Mouse (Mus musculus): ENCODE results near the gene Mst1r. TPM values are rescaled to one million over a fixed set of nuclear protein-coding genes. Genes with fewer than 3 reads are reported as not detected.

Gene Mst1r
- polyA plus RNA-seq, 1 experiment from 2014 or later, result 2.6 TPM

GRCm38 (mm10) chr9:107935790-107936214, 29.1 kb downstream of the Mst1r start:
- H3K4me3 ChIP-seq (ENCODE audit: low read depth, low read length), result peak overlapping the region; percentile 65
- H3K9me3 ChIP-seq (replicated peaks; ENCODE audit: control insufficient read depth, low read length, poor library complexity, severe bottlenecking), result no peaks in the 10 kb centered on the region
- peak; percentile 59 for ATAC-seq
- H3K4me1 ChIP-seq (ENCODE audit: control insufficient read depth, insufficient read depth, low read length), result peaks cover 12% of the 10 kb centered on the region
- H3K27me3 ChIP-seq (ENCODE audit: control insufficient read depth, insufficient read depth, low read depth, low read length), result no peaks in the 10 kb centered on the region
- H3K4me2 ChIP-seq (ENCODE audit: low read length), result peak overlapping the region; percentile 81
- H3K9ac ChIP-seq (ENCODE audit: low read depth, low read length), result peak overlapping the region; percentile 76
- H3K27ac ChIP-seq (ENCODE audit: low read length), result peak overlapping the region; percentile 58
- no peaks in the 10 kb centered on the region for H3K36me3 ChIP-seq (ENCODE audit: control insufficient read depth, insufficient read depth, low read length)
- under 1% methylated on average over 40 of the region's 41 CpGs for WGBS

GRCm38 (mm10) chr9:107936215-107936822, 29.6 kb downstream of the Mst1r start:
- H3K27ac ChIP-seq (ENCODE audit: low read length), result no peak overlapping the region
- ATAC-seq, result peak; percentile 79
- H3K9me3 ChIP-seq (replicated peaks; ENCODE audit: control insufficient read depth, low read length, poor library complexity, severe bottlenecking), result no peaks in the 10 kb centered on the region
- H3K27me3 ChIP-seq (ENCODE audit: control insufficient read depth, insufficient read depth, low read depth, low read length), result no peaks in the 10 kb centered on the region
- peaks cover 12% of the 10 kb centered on the region for H3K4me1 ChIP-seq (ENCODE audit: control insufficient read depth, insufficient read depth, low read length)
- no peaks in the 10 kb centered on the region for H3K36me3 ChIP-seq (ENCODE audit: control insufficient read depth, insufficient read depth, low read length)
- H3K4me2 ChIP-seq (ENCODE audit: low read length), result peak overlapping the region; percentile 81
- H3K9ac ChIP-seq (ENCODE audit: low read depth, low read length), result peak overlapping the region; percentile 76
- H3K4me3 ChIP-seq (ENCODE audit: low read depth, low read length), result peak overlapping the region; percentile 65
- WGBS, result under 1% methylated on average over 29 of the region's 29 CpGs

- Histone ChIP-seq H3K4me3 (ENCODE audit: low read depth, low read length) (peak overlapping the region; percentile 65), H3K27me3 (ENCODE audit: control insufficient read depth, insufficient read depth, low read depth, low read length) (no peaks in the 10 kb centered on the region), H3K9me3 (replicated peaks; ENCODE audit: control insufficient read depth, low read length, poor library complexity, severe bottlenecking) (no peaks in the 10 kb centered on the region), H3K36me3 (ENCODE audit: control insufficient read depth, insufficient read depth, low read length) (no peaks in the 10 kb centered on the region), H3K27ac (ENCODE audit: low read length) (no peak overlapping the region), H3K9ac (ENCODE audit: low read depth, low read length) (peak overlapping the region; percentile 76), H3K4me2 (ENCODE audit: low read length) (peak overlapping the region; percentile 81), H3K4me1 (ENCODE audit: control insufficient read depth, insufficient read depth, low read length) (peaks cover 12% of the 10 kb centered on the region)
- ATAC-seq, result 0 out of 2 replicates have a peak, but pooled peaks have one; percentile 19
- WGBS, result 4% methylated on average over 3 of the region's 3 CpGs
These were observed 30.2 kb downstream of the Mst1r start for GRCm38 (mm10) chr9:107936831-107937230.

- Histone ChIP-seq H3K4me1 (ENCODE audit: control insufficient read depth, insufficient read depth, low read length) (peaks cover 13% of the 10 kb centered on the region), H3K4me2 (ENCODE audit: low read length) (no peak overlapping the region), H3K36me3 (ENCODE audit: control insufficient read depth, insufficient read depth, low read length) (peaks cover 5% of the 10 kb centered on the region; the same call in 1 of the 2 replicates), H3K9me3 (replicated peaks; ENCODE audit: control insufficient read depth, low read length, poor library complexity, severe bottlenecking) (no peaks in the 10 kb centered on the region), H3K4me3 (ENCODE audit: low read depth, low read length) (no peak overlapping the region), H3K27ac (ENCODE audit: low read length) (no peak overlapping the region), H3K9ac (ENCODE audit: low read depth, low read length) (no peak overlapping the region), H3K27me3 (ENCODE audit: control insufficient read depth, insufficient read depth, low read depth, low read length) (no peaks in the 10 kb centered on the region)
- 91% methylated on average over 31 of the region's 31 CpGs for WGBS
- no peak for ATAC-seq
These were observed 40.8 kb downstream of the Mst1r start for GRCm38 (mm10) chr9:107947241-107948194.

- Histone ChIP-seq H3K4me3 (ENCODE audit: low read depth, low read length) (no peak overlapping the region), H3K27ac (ENCODE audit: low read length) (no peak overlapping the region), H3K4me2 (ENCODE audit: low read length) (no peak overlapping the region), H3K36me3 (ENCODE audit: control insufficient read depth, insufficient read depth, low read length) (peaks cover 5% of the 10 kb centered on the region; the same call in 1 of the 2 replicates), H3K4me1 (ENCODE audit: control insufficient read depth, insufficient read depth, low read length) (peaks cover 13% of the 10 kb centered on the region), H3K9me3 (replicated peaks; ENCODE audit: control insufficient read depth, low read length, poor library complexity, severe bottlenecking) (no peaks in the 10 kb centered on the region), H3K9ac (ENCODE audit: low read depth, low read length) (no peak overlapping the region), H3K27me3 (ENCODE audit: control insufficient read depth, insufficient read depth, low read depth, low read length) (no peaks in the 10 kb centered on the region)
- ATAC-seq, result no peak
- 86% methylated on average over 13 of the region's 13 CpGs for WGBS
These were observed 42.7 kb downstream of the Mst1r start for GRCm38 (mm10) chr9:107949184-107949921.

- H3K4me2 ChIP-seq (ENCODE audit: low read length), result peak within 1 kb of the TSS; percentile 93
- H3K36me3 ChIP-seq (ENCODE audit: control insufficient read depth, insufficient read depth, low read length), result peaks cover 5% of the 10 kb centered on the region; the same call in 1 of the 2 replicates
- peak within 1 kb of the TSS; percentile 65 for H3K9ac ChIP-seq (ENCODE audit: low read depth, low read length)
- peaks cover 13% of the 10 kb centered on the region for H3K4me1 ChIP-seq (ENCODE audit: control insufficient read depth, insufficient read depth, low read length)
- 91% methylated on average over 10 of the region's 10 CpGs for WGBS
- H3K27ac ChIP-seq (ENCODE audit: low read length), result peak within 1 kb of the TSS; percentile 86
- ATAC-seq, result no peak
- H3K9me3 ChIP-seq (replicated peaks; ENCODE audit: control insufficient read depth, low read length, poor library complexity, severe bottlenecking), result no peaks in the 10 kb centered on the region
- no peaks in the 10 kb centered on the region for H3K27me3 ChIP-seq (ENCODE audit: control insufficient read depth, insufficient read depth, low read depth, low read length)
- H3K4me3 ChIP-seq (ENCODE audit: low read depth, low read length), result peak within 1 kb of the TSS; percentile 51
These were observed 43.2 kb downstream of the Mst1r start, which contains the start of gene Traip for GRCm38 (mm10) chr9:107949922-107950235. Gene Traip (plus strand): TSS chr9:107950136.

- WGBS, result 14% methylated on average over 45 of the region's 45 CpGs
- ATAC-seq, result peak; percentile 95
These were observed 44.0 kb downstream of the Mst1r start for GRCm38 (mm10) chr9:107950460-107951355.

More at GRCm38 (mm10) chr9:107950460-107951355, 44.0 kb downstream of the Mst1r start:
- peaks cover 13% of the 10 kb centered on the region for H3K4me1 ChIP-seq (ENCODE audit: control insufficient read depth, insufficient read depth, low read length)
- H3K36me3 ChIP-seq (ENCODE audit: control insufficient read depth, insufficient read depth, low read length), result peaks cover 5% of the 10 kb centered on the region; the same call in 1 of the 2 replicates
- H3K9me3 ChIP-seq (replicated peaks; ENCODE audit: control insufficient read depth, low read length, poor library complexity, severe bottlenecking), result no peaks in the 10 kb centered on the region
- peak overlapping the region; percentile 65 for H3K9ac ChIP-seq (ENCODE audit: low read depth, low read length)
- H3K27me3 ChIP-seq (ENCODE audit: control insufficient read depth, insufficient read depth, low read depth, low read length), result no peaks in the 10 kb centered on the region
- peak overlapping the region; percentile 93 for H3K4me2 ChIP-seq (ENCODE audit: low read length)
- H3K27ac ChIP-seq (ENCODE audit: low read length), result peak overlapping the region; percentile 86
- H3K4me3 ChIP-seq (ENCODE audit: low read depth, low read length), result peak overlapping the region; percentile 51
